Mouse (Mus musculus) G1E (cell line): ENCODE results near the gene Slc35f1. TPM values are rescaled to one million over a fixed set of nuclear protein-coding genes. Genes with fewer than 3 reads are reported as not detected.

Experiments
- ATAC-seq: 2 replicates; pipeline ENCODE4 v1.8.0; 2016; ENCODE audit warnings: mild to moderate bottlenecking; ENCODE audit not compliant: insufficient number of reproducible peaks, poor library complexity, low FRiP score, severe bottlenecking; ENCODE audit errors: extremely low read depth
- DNase-seq: peaks from one replicate; pipeline ENCODE4 v3.0.0; 2012; ENCODE audit warnings: low spot score
- H3K27me3 ChIP-seq: 2 replicates; pipeline ENCODE4 v1.6.1; 2012; ENCODE audit warnings: mild to moderate bottlenecking, low read length, inconsistent platforms; ENCODE audit not compliant: insufficient read depth
- H3K36me3 ChIP-seq: replicated peaks from 2 replicates; pipeline ENCODE3; 2012; ENCODE audit warnings: mild to moderate bottlenecking, inconsistent platforms
- H3K4me1 ChIP-seq: 2 replicates; pipeline ENCODE4 v1.6.1; 2012; ENCODE audit warnings: low read depth, low read length, inconsistent platforms, mixed read lengths; ENCODE audit not compliant: insufficient read depth
- H3K4me3 ChIP-seq: 2 replicates; pipeline ENCODE4 v1.5.1; 2012; ENCODE audit warnings: low read depth, mild to moderate bottlenecking, inconsistent platforms, low read length, moderate library complexity, mixed read lengths
- H3K9me3 ChIP-seq: replicated peaks from 2 replicates; pipeline ENCODE4 v1.6.1; 2012; ENCODE audit warnings: inconsistent platforms
- CTCF ChIP-seq: IDR thresholded peaks from 2 replicates; pipeline ENCODE4 v1.5.1; 2012; ENCODE audit warnings: low read depth, low read length, inconsistent platforms, mixed read lengths
- GATA1 ChIP-seq: IDR thresholded peaks from 2 replicates; pipeline ENCODE4 v1.6.1; 2012; ENCODE audit warnings: borderline replicate concordance, low read length, inconsistent platforms, mixed read lengths
- GATA2 ChIP-seq: IDR thresholded peaks from 2 replicates; pipeline ENCODE4 v1.6.1; 2012; ENCODE audit warnings: low read depth, low read length, inconsistent platforms, borderline replicate concordance
- POLR2AphosphoS5 ChIP-seq: IDR thresholded peaks from 2 replicates; pipeline ENCODE4 v1.6.1; 2012; ENCODE audit warnings: low read depth, low read length, inconsistent platforms; ENCODE audit not compliant: insufficient replicate concordance
- TAL1 ChIP-seq: conservative IDR thresholded peaks from 2 replicates; pipeline ENCODE4 v1.6.1; 2012; ENCODE audit warnings: low read depth, low read length, inconsistent platforms, mixed read lengths
- polyA plus RNA-seq: library from polyadenylated mRNA; stranded (reverse); fragments of >175 nt; gene quantifications from 2 replicates; pipeline ENCODE4 v1.2.3, GENCODE M21; 2012
- total RNA-seq, 2 experiments: library from RNA; stranded (forward) in 1 of 2; stranded (reverse) in 1 of 2; fragments of 200-1000 nt in 1 of 2; fragments of >200 nt in 1 of 2; fragmentation: Nextera tagmentation in 1 of 2; gene quantifications; 2 replicates each; pipeline ENCODE4 v1.2.3; 2014 to 2017

Slc35f1 gene
- total and polyA plus RNA-seq, 3 experiments, result not detected

DNA sequence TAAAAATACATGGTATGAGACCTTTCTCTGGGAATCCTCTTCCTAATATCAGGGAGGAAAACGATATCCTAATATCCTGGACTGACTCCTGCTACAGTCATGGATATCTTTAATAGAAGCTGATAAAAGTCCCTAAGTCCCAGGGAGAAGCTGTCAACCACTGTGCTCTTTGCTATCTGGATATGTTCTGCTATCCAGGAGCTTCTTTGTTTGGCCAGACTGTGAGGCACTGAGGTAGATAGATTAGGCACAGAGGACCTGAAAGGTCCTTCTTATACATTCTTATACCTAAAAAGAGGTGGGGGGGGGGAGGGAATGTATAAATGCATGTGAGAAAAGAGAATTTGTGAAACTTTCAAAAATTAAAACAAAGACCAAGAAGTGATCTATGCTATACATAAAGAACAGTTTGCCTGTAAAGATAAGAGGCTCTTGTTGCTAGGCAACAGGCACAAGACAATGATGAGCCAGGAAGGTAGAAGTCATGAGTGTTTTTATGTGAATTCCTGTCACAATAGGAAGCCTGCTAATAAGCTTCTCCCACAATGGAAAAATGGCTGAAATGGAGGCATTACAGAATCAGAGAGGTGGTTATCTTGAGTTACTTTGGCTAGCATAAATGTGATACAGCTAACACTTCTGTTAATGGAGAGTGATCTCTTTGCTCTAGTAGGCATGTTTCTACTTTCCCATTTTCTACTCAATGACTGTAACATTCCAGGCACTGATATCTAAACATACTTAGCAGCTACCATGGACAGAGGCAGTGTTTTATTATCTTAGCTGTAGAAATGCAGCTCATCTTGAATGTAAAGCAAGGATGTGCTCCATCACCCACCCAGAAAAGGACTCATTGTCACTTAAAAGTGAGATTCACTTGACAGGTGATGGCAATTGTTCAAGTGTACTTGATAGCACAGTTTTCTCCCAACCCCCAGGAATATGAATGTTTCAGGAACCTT lies 316.2 kb downstream of the Slc35f1 start:
- H3K4me1 ChIP-seq, result no peaks in the 10 kb centered on the region
- no peaks in the 10 kb centered on the region for H3K27me3 ChIP-seq
- no peaks in the 10 kb centered on the region for H3K9me3 ChIP-seq
- DNase-seq, result no peak
- ATAC-seq, result no peak
- no peak for TF ChIP-seq GATA2
- TF ChIP-seq TAL1, result no peak
- TF ChIP-seq POLR2AphosphoS5, result no peak
- no peak for TF ChIP-seq CTCF
- TF ChIP-seq GATA1, result no peak
- no peaks in the 10 kb centered on the region for H3K36me3 ChIP-seq
- H3K4me3 ChIP-seq, result no peak overlapping the region

GRCm38 (mm10) chr10:53013878-53014277 lies 323.5 kb downstream of the Slc35f1 start:
- no peaks in the 10 kb centered on the region for H3K27me3 ChIP-seq
- no peak overlapping the region for H3K4me3 ChIP-seq
- H3K4me1 ChIP-seq, result no peaks in the 10 kb centered on the region
- DNase-seq (no peak), ATAC-seq (no peak)
- no peaks in the 10 kb centered on the region for H3K36me3 ChIP-seq
- H3K9me3 ChIP-seq, result no peaks in the 10 kb centered on the region
- no peak for TF ChIP-seq TAL1
- TF ChIP-seq POLR2AphosphoS5, result no peak
- TF ChIP-seq CTCF, result no peak
- TF ChIP-seq GATA2, result no peak
- no peak for TF ChIP-seq GATA1

GRCm38 (mm10) chr10:53028454-53028853 lies 338.1 kb downstream of the Slc35f1 start:
- ATAC-seq, result no peak
- no peak overlapping the region for H3K4me3 ChIP-seq
- no peak for TF ChIP-seq TAL1
- TF ChIP-seq GATA1, result no peak
- TF ChIP-seq CTCF, result no peak
- no peak for TF ChIP-seq POLR2AphosphoS5
- no peak for TF ChIP-seq GATA2

DNA sequence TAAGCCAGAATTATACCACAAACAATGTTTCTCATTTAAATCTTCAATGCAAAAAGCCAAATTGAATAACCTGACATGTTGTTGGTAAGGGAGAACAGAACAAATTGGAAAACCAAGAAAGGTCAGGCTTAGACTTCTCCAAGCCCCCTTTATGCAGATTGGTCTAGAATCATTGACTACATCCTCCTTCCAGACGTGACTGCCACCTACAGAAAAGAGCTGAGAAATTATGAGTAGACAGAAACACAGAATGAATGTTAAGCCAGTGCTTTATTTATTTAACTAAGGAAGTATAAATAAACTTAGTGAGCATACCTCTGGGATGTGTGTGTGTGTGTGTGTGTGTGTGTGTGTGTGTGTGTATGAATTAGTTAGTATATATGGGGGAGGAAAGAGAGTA lies 344.9 kb downstream of the Slc35f1 start:
- ATAC-seq (no peak), DNase-seq (no peak)
- Histone ChIP-seq H3K4me1 (no peaks in the 10 kb centered on the region), H3K4me3 (no peak overlapping the region), H3K36me3 (no peaks in the 10 kb centered on the region), H3K27me3 (no peaks in the 10 kb centered on the region), H3K9me3 (no peaks in the 10 kb centered on the region)
- TF ChIP-seq GATA2, result no peak

More at GRCm38 (mm10) chr10:53028454-53028853, 338.1 kb downstream of the Slc35f1 start:
- Histone ChIP-seq H3K4me1 (no peaks in the 10 kb centered on the region), H3K9me3 (no peaks in the 10 kb centered on the region), H3K36me3 (no peaks in the 10 kb centered on the region), H3K27me3 (no peaks in the 10 kb centered on the region)
- no peak for DNase-seq

DNA sequence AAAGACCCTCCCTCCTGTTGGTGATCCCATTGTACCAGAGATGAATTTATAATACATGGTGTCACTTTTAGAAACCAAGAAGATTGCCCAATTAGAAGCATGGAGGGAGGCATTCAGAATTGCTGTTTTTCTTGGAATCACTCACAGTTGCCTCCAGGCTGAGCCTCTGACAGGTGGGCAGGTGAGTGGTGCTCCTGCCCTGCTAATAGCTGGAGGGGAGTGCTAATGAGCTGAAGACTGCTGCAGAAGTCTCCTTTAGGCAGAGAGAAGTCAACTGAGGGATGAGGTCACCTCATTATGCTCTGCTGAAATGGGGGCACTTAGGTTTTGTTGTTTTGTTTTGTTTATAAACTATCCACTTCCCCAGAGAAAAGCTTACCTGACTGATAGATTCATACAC lies 355.6 kb downstream of the Slc35f1 start:
- ATAC-seq (no peak), DNase-seq (no peak)
- Histone ChIP-seq H3K9me3 (0 out of 2 replicates have a peak, but pooled peaks cover 2% of the 10 kb centered on the region), H3K27me3 (no peaks in the 10 kb centered on the region), H3K36me3 (no peaks in the 10 kb centered on the region), H3K4me1 (no peaks in the 10 kb centered on the region), H3K4me3 (no peak overlapping the region)
- TF ChIP-seq GATA2, result no peak
- no peak for TF ChIP-seq CTCF
- TF ChIP-seq GATA1, result no peak
- TF ChIP-seq TAL1, result no peak
- no peak for TF ChIP-seq POLR2AphosphoS5

GRCm38 (mm10) chr10:53052521-53052920 lies 362.2 kb downstream of the Slc35f1 start:
- no peak for ATAC-seq
- H3K36me3 ChIP-seq, result no peaks in the 10 kb centered on the region
- DNase-seq, result no peak
- H3K9me3 ChIP-seq, result 0 out of 2 replicates have a peak, but pooled peaks cover 2% of the 10 kb centered on the region
- no peaks in the 10 kb centered on the region for H3K27me3 ChIP-seq
- no peak overlapping the region for H3K4me3 ChIP-seq
- no peak for TF ChIP-seq TAL1
- TF ChIP-seq CTCF, result no peak
- no peak for TF ChIP-seq GATA1
- TF ChIP-seq GATA2, result no peak
- no peak for TF ChIP-seq POLR2AphosphoS5
- H3K4me1 ChIP-seq, result no peaks in the 10 kb centered on the region
